Mouse (Mus musculus): ENCODE results near the gene Heatr5a.

- TF ChIP-seq CTCF (IDR thresholded peaks at IDR 0.05) (peak; percentile 59), POLR2A (IDR thresholded peaks at IDR 0.05; ENCODE audit: insufficient read depth, low read depth, low read length) (no peak)
Observed at GRCm38 (mm10) chr12:51947498-51947945, 23.6 kb downstream of the Heatr5a start.
